Comparison of ENCODE assay signal across 8 mouse cellular contexts in the genomic region with DNA sequence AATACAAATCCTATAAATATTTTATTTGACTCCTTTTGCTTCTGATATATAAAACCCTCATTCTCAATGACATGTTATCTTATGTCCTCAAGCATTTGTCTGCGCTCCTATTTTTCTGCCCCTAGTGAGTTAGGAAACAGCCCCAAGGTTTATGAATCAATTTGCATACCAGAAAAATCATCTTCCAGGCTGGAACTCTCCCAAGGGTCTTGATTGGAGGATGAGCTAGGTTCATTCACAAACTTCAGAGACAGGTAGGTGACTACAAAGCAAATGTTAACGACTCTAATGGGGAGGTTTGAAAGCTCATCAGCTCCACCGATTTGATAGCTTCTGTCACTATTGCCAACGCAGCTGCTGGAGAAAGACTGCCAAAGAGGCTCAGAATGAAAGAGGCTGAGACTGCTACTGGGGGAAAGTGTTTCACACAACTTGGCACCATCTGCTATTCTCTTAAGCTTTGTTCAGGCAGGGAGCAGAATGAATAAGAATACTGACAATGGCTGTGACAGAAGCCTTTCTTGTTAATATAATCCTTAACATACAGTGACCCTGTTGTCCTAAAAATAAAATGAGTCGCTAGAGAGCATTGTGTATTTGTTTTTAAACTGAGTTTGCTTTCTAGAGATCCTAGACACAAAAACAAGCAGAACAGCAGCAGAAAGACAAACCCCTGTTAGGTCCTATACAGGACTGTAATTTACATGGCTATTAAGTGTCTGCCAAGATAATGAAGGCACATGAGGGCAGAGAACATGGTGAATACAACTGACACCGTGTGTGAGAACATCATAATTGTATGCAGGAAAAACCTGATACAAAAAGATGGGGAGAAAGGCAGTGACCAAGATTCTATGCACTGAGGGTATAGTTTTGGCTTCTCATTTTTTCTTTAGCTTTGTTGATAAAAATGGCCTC.
DNase-seq lines count a peak whose midpoint lies in the region.

No protein-coding gene starts in this region.

- intact Hi-C loops in heart, postnatal 36 days (cut with DNase I): no loop called here

- DNase-seq in cerebellum, postnatal 10 days: peak; percentile 77 to 83
- DNase-seq in cerebellum, adult 11-12 months: no peak
- peak; percentile 21 to 29 for DNase-seq in frontal cortex, postnatal 14 days (ENCODE audit: low spot score in 2 of 2)
- peak; percentile 4 to 31 for DNase-seq in left cerebral cortex, adult 18-20 months (ENCODE audit: low spot score in 2 of 2)
- DNase-seq in retina, postnatal 1 day: peak; percentile 63
- DNase-seq in heart, postnatal 36 days: no peak
- DNase-seq in adrenal gland, adult 2 months: no peak
- no peak for DNase-seq in adrenal gland, postnatal 36 days

Comparison
In these comparisons a context has a peak if more than half of its experiments do, and no peak if none do; other contexts are left out.
1. DNase-seq: peak in cerebellum, postnatal 10 days (2 of 2), frontal cortex, postnatal 14 days (2 of 2), left cerebral cortex, adult 18-20 months (2 of 2) and retina, postnatal 1 day (single experiment); none in cerebellum, adult 11-12 months (single experiment), heart, postnatal 36 days (0 of 2), adrenal gland, adult 2 months (single experiment) and adrenal gland, postnatal 36 days (0 of 2).